Mouse (Mus musculus) C2C12 (cell line): ENCODE results near the gene Tnrc18. TPM values are rescaled to one million over a fixed set of nuclear protein-coding genes. Genes with fewer than 3 reads are reported as not detected.

Experiments
- H3K27me3 ChIP-seq: one replicate; pipeline ENCODE4 v1.6.1; 2011; ENCODE audit not compliant: control insufficient read depth, insufficient read depth, insufficient read length
- H3K36me3 ChIP-seq: one replicate; pipeline ENCODE4 v1.6.1; 2011; ENCODE audit not compliant: control insufficient read depth, insufficient read depth
- H3K4me3 ChIP-seq: one replicate; pipeline ENCODE4 v1.5.1; 2011; ENCODE audit warnings: mild to moderate bottlenecking, control low read depth; ENCODE audit not compliant: poor library complexity, insufficient read depth, severe bottlenecking
- H3K79me2 ChIP-seq: one replicate; pipeline ENCODE4 v1.6.1; 2011; ENCODE audit not compliant: control insufficient read depth, insufficient read depth
- H3K79me3 ChIP-seq: one replicate; pipeline ENCODE4 v1.6.1; 2011; ENCODE audit warnings: low read depth, control low read depth
- H3ac ChIP-seq: one replicate; pipeline ENCODE3; 2011; ENCODE audit warnings: low read depth; ENCODE audit not compliant: control insufficient read depth, insufficient read length
- CEBPB ChIP-seq: IDR thresholded peaks from one replicate; pipeline ENCODE4 v1.6.1; 2011; ENCODE audit warnings: low read depth, mild to moderate bottlenecking, control low read depth, moderate library complexity
- CTCF ChIP-seq: IDR thresholded peaks from one replicate; pipeline ENCODE4 v1.5.1; 2011; ENCODE audit not compliant: control insufficient read depth, insufficient read depth, insufficient read length
- FOSL1 ChIP-seq: IDR thresholded peaks from one replicate; pipeline ENCODE4 v1.8.0; 2011; ENCODE audit warnings: mild to moderate bottlenecking, low read length; ENCODE audit not compliant: poor library complexity, insufficient read depth, severe bottlenecking
- MAX ChIP-seq: IDR thresholded peaks from one replicate; pipeline ENCODE4 v1.6.1; 2011; ENCODE audit warnings: mild to moderate bottlenecking, control low read depth
- MYOD1 ChIP-seq: IDR thresholded peaks from one replicate; pipeline ENCODE4 v1.6.1; 2011; ENCODE audit warnings: low read depth; ENCODE audit not compliant: control insufficient read depth, insufficient read length
- MYOG ChIP-seq: IDR thresholded peaks from one replicate; pipeline ENCODE4 v1.6.1; 2011; ENCODE audit not compliant: control insufficient read depth, insufficient read length; ENCODE audit errors: extremely low read depth
- USF1 ChIP-seq: IDR thresholded peaks from one replicate; pipeline ENCODE4 v1.6.1; 2011; ENCODE audit warnings: low read depth, mild to moderate bottlenecking, control low read depth, moderate library complexity
- polyA plus RNA-seq: library from polyadenylated mRNA; unstranded; fragments of >200 nt; fragmentation: generic; extraction: Trizol; gene quantifications from one replicate; pipeline ENCODE4 v1.2.1, GENCODE M21; 2012; ENCODE audit warnings: missing spikeins

Gene Tnrc18
- polyA plus RNA-seq, 1 experiment: 44.3 TPM

GRCm38 (mm10) chr5:142764306-142764705, 53.2 kb downstream of the Tnrc18 start:
- H3K36me3 ChIP-seq: peaks cover 87% of the 10 kb centered on the region

GRCm38 (mm10) chr5:142762082-142762807, 55.2 kb downstream of the Tnrc18 start:
- Histone ChIP-seq H3K79me3 (peaks cover 14% of the 10 kb centered on the region), H3K36me3 (peaks cover 87% of the 10 kb centered on the region)
- no peak for TF ChIP-seq MYOD1
- TF ChIP-seq MAX: no peak
- no peak for TF ChIP-seq MYOG
- no peak for TF ChIP-seq FOSL1
- TF ChIP-seq USF1: no peak
- TF ChIP-seq CEBPB: no peak
- no peak for TF ChIP-seq CTCF

More at GRCm38 (mm10) chr5:142764306-142764705, 53.2 kb downstream of the Tnrc18 start:
- Histone ChIP-seq H3K79me3 (peaks cover 23% of the 10 kb centered on the region), H3ac (no peak overlapping the region), H3K4me3 (no peak overlapping the region), H3K27me3 (no peaks in the 10 kb centered on the region), H3K79me2 (peaks cover 47% of the 10 kb centered on the region)
- no peak for TF ChIP-seq MYOD1

GRCm38 (mm10) chr5:142761326-142761983, 56.0 kb downstream of the Tnrc18 start:
- TF ChIP-seq FOSL1 (no peak), MYOD1 (no peak), MAX (no peak), CTCF (no peak), USF1 (no peak), MYOG (no peak), CEBPB (no peak)
- H3K79me3 ChIP-seq: peaks cover 11% of the 10 kb centered on the region
- H3ac ChIP-seq: no peak overlapping the region
- peaks cover 85% of the 10 kb centered on the region for H3K36me3 ChIP-seq
- peaks cover 39% of the 10 kb centered on the region for H3K79me2 ChIP-seq
- no peak overlapping the region for H3K4me3 ChIP-seq
- H3K27me3 ChIP-seq: no peaks in the 10 kb centered on the region

More at GRCm38 (mm10) chr5:142762082-142762807, 55.2 kb downstream of the Tnrc18 start:
- Histone ChIP-seq H3K4me3 (no peak overlapping the region), H3K27me3 (no peaks in the 10 kb centered on the region), H3ac (no peak overlapping the region), H3K79me2 (peaks cover 39% of the 10 kb centered on the region)

GRCm38 (mm10) chr5:142759786-142760185, 57.7 kb downstream of the Tnrc18 start:
- no peak overlapping the region for H3K4me3 ChIP-seq
- H3K27me3 ChIP-seq: no peaks in the 10 kb centered on the region
- peaks cover 27% of the 10 kb centered on the region for H3K79me2 ChIP-seq
- peaks cover 9% of the 10 kb centered on the region for H3K79me3 ChIP-seq
- H3ac ChIP-seq: no peak overlapping the region
- TF ChIP-seq MYOG (no peak), CEBPB (no peak), MAX (no peak), USF1 (no peak), MYOD1 (no peak), FOSL1 (no peak)
- H3K36me3 ChIP-seq: peaks cover 82% of the 10 kb centered on the region

GRCm38 (mm10) chr5:142752241-142752640, 65.2 kb downstream of the Tnrc18 start:
- TF ChIP-seq CEBPB (no peak), MYOG (no peak), CTCF (no peak), USF1 (no peak), FOSL1 (no peak), MYOD1 (no peak), MAX (no peak)
- Histone ChIP-seq H3K36me3 (peaks cover 79% of the 10 kb centered on the region), H3K79me3 (peaks cover 6% of the 10 kb centered on the region), H3K27me3 (no peaks in the 10 kb centered on the region), H3ac (no peak overlapping the region), H3K4me3 (no peak overlapping the region), H3K79me2 (peaks cover 27% of the 10 kb centered on the region)
